Mouse (Mus musculus): Measurements from ENCODE around the gene Slc36a4.

- no peak for TF ChIP-seq POLR2A (IDR thresholded peaks at IDR 0.05; ENCODE audit: extremely low read depth, insufficient read depth, low read length)
- TF ChIP-seq CTCF (IDR thresholded peaks at IDR 0.05; ENCODE audit: extremely low read depth, insufficient read depth, low read length), result no peak
Observed at GRCm38 (mm10) chr9:15694989-15695388, 14.5 kb upstream of the Slc36a4 start.

All from cortical plate, adult 2 months (tissue).